Mouse (Mus musculus): ENCODE measurements at regions not wholly inside any gene's neighbourhood (a gene's known extent, or its start where the extent isn't known, plus 50 kb on each side); places are given as distances from the start of the nearest gene placed in this dataset.

- no peak overlapping the region for H3K4me2 ChIP-seq (ENCODE audit: low read depth, low read length)
- H3K9ac ChIP-seq (ENCODE audit: low read depth, low read length), result no peak overlapping the region
- no peak for DNase-seq (ENCODE audit: low spot score)
- H3K4me3 ChIP-seq (ENCODE audit: low read depth, low read length), result no peak overlapping the region
- H3K9me3 ChIP-seq (ENCODE audit: control insufficient read depth, low read length), result no peaks in the 10 kb centered on the region
- ATAC-seq (ENCODE audit: low read depth), result no peak
- H3K4me1 ChIP-seq (ENCODE audit: control insufficient read depth, insufficient read depth, low read length), result no peaks in the 10 kb centered on the region
- H3K36me3 ChIP-seq (ENCODE audit: control insufficient read depth, insufficient read depth, low read length), result no peaks in the 10 kb centered on the region
- no peaks in the 10 kb centered on the region for H3K27me3 ChIP-seq (replicated peaks; ENCODE audit: control insufficient read depth, insufficient read depth, low read length)
- no peak overlapping the region for H3K27ac ChIP-seq (replicated peaks; ENCODE audit: low read depth, low read length)
- WGBS, result 82% methylated on average over 9 of the region's 9 CpGs
Observed at GRCm38 (mm10) chr4:55824047-55824760, 291.9 kb upstream of the Klf4 start.

GRCm38 (mm10) chr4:55823583-55823982 lies 291.3 kb upstream of the Klf4 start:
- Histone ChIP-seq H3K9me3 (ENCODE audit: control insufficient read depth, low read length) (no peaks in the 10 kb centered on the region), H3K27me3 (replicated peaks; ENCODE audit: control insufficient read depth, insufficient read depth, low read length) (no peaks in the 10 kb centered on the region), H3K4me2 (ENCODE audit: low read depth, low read length) (no peak overlapping the region), H3K4me1 (ENCODE audit: control insufficient read depth, insufficient read depth, low read length) (no peaks in the 10 kb centered on the region), H3K27ac (replicated peaks; ENCODE audit: low read depth, low read length) (no peak overlapping the region), H3K36me3 (ENCODE audit: control insufficient read depth, insufficient read depth, low read length) (no peaks in the 10 kb centered on the region), H3K4me3 (ENCODE audit: low read depth, low read length) (no peak overlapping the region), H3K9ac (ENCODE audit: low read depth, low read length) (no peak overlapping the region)
- ATAC-seq (ENCODE audit: low read depth) (no peak), DNase-seq (ENCODE audit: low spot score) (no peak)
- 73% methylated on average over 1 of the region's 1 CpGs for WGBS

- Histone ChIP-seq H3K4me3 (ENCODE audit: low read depth, low read length) (no peak overlapping the region), H3K9ac (ENCODE audit: low read depth, low read length) (no peak overlapping the region), H3K4me2 (ENCODE audit: low read depth, low read length) (no peak overlapping the region), H3K27me3 (replicated peaks; ENCODE audit: control insufficient read depth, insufficient read depth, low read length) (no peaks in the 10 kb centered on the region), H3K27ac (replicated peaks; ENCODE audit: low read depth, low read length) (no peak overlapping the region), H3K4me1 (ENCODE audit: control insufficient read depth, insufficient read depth, low read length) (no peaks in the 10 kb centered on the region), H3K36me3 (ENCODE audit: control insufficient read depth, insufficient read depth, low read length) (no peaks in the 10 kb centered on the region), H3K9me3 (ENCODE audit: control insufficient read depth, low read length) (no peaks in the 10 kb centered on the region)
- no peak for DNase-seq (ENCODE audit: low spot score)
- WGBS, result 78% methylated on average over 4 of the region's 4 CpGs
- no peak for ATAC-seq (ENCODE audit: low read depth)
Observed at GRCm38 (mm10) chr4:55817035-55817818, 285.0 kb upstream of the Klf4 start.

DNA sequence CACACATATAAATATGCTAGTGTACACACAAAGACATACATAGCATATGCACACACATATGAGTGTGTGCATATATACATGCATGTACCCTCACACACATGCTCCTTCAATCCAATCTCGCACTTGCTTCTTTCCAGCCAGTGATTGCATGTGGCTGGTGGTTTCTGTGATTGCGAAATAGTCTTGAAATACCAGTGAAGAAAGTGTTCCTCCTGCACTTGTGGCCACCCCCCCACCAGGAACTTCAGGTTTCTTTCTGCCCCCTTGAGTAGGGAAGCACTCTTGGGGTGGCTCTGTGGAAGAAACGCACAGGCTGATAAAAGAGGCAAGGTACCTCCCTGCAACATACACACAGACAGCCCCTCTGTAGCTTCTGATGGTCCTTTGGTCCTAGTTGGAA lies 283.6 kb upstream of the Klf4 start:
- DNase-seq (ENCODE audit: low spot score), result no peak
- ATAC-seq (ENCODE audit: low read depth), result no peak
- 92% methylated on average over 3 of the region's 3 CpGs for WGBS

GRCm38 (mm10) chr4:55812846-55813245 lies 280.6 kb upstream of the Klf4 start:
- no peaks in the 10 kb centered on the region for H3K4me1 ChIP-seq (ENCODE audit: control insufficient read depth, insufficient read depth, low read length)
- ATAC-seq (ENCODE audit: low read depth) (no peak), DNase-seq (ENCODE audit: low spot score) (no peak)
- WGBS, result 83% methylated on average over 8 of the region's 8 CpGs
- no peak overlapping the region for H3K4me3 ChIP-seq (ENCODE audit: low read depth, low read length)
- no peak overlapping the region for H3K27ac ChIP-seq (replicated peaks; ENCODE audit: low read depth, low read length)
- H3K27me3 ChIP-seq (replicated peaks; ENCODE audit: control insufficient read depth, insufficient read depth, low read length), result no peaks in the 10 kb centered on the region; the same call in 1 of the 2 replicates
- no peak overlapping the region for H3K4me2 ChIP-seq (ENCODE audit: low read depth, low read length)
- H3K36me3 ChIP-seq (ENCODE audit: control insufficient read depth, insufficient read depth, low read length), result no peaks in the 10 kb centered on the region
- no peak overlapping the region for H3K9ac ChIP-seq (ENCODE audit: low read depth, low read length)
- H3K9me3 ChIP-seq (ENCODE audit: control insufficient read depth, low read length), result no peaks in the 10 kb centered on the region

More for the DNA sequence above, 283.6 kb upstream of the Klf4 start:
- Histone ChIP-seq H3K27ac (replicated peaks; ENCODE audit: low read depth, low read length) (no peak overlapping the region), H3K4me2 (ENCODE audit: low read depth, low read length) (no peak overlapping the region), H3K27me3 (replicated peaks; ENCODE audit: control insufficient read depth, insufficient read depth, low read length) (no peaks in the 10 kb centered on the region; the same call in 1 of the 2 replicates), H3K36me3 (ENCODE audit: control insufficient read depth, insufficient read depth, low read length) (no peaks in the 10 kb centered on the region), H3K4me1 (ENCODE audit: control insufficient read depth, insufficient read depth, low read length) (no peaks in the 10 kb centered on the region), H3K9ac (ENCODE audit: low read depth, low read length) (no peak overlapping the region), H3K9me3 (ENCODE audit: control insufficient read depth, low read length) (no peaks in the 10 kb centered on the region), H3K4me3 (ENCODE audit: low read depth, low read length) (no peak overlapping the region)

DNA sequence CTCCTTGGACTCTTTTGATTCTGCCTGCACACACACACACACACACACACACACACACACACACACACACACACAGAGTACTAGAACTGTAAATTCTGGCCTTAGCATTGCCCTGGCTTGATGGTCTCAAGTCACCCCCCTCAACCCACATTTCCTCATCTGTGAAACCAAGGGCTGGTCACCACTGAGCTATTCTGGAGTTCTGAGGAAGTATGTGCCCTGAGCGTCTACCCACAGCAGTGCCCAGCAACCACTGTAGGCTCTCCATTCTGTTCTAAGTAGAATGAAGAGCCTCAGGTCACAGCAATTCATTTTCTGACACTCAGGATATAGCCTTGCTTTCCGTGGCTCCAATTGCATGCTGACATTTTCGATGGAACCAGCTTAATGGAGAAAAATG lies 279.4 kb upstream of the Klf4 start:
- Histone ChIP-seq H3K27ac (replicated peaks; ENCODE audit: low read depth, low read length) (no peak overlapping the region), H3K4me3 (ENCODE audit: low read depth, low read length) (no peak overlapping the region), H3K36me3 (ENCODE audit: control insufficient read depth, insufficient read depth, low read length) (no peaks in the 10 kb centered on the region), H3K4me2 (ENCODE audit: low read depth, low read length) (no peak overlapping the region), H3K9me3 (ENCODE audit: control insufficient read depth, low read length) (no peaks in the 10 kb centered on the region), H3K27me3 (replicated peaks; ENCODE audit: control insufficient read depth, insufficient read depth, low read length) (no peaks in the 10 kb centered on the region; the same call in 1 of the 2 replicates), H3K9ac (ENCODE audit: low read depth, low read length) (no peak overlapping the region), H3K4me1 (ENCODE audit: control insufficient read depth, insufficient read depth, low read length) (no peaks in the 10 kb centered on the region)
- ATAC-seq (ENCODE audit: low read depth), result no peak
- no peak for DNase-seq (ENCODE audit: low spot score)
- WGBS, result 71% methylated on average over 3 of the region's 3 CpGs

DNA sequence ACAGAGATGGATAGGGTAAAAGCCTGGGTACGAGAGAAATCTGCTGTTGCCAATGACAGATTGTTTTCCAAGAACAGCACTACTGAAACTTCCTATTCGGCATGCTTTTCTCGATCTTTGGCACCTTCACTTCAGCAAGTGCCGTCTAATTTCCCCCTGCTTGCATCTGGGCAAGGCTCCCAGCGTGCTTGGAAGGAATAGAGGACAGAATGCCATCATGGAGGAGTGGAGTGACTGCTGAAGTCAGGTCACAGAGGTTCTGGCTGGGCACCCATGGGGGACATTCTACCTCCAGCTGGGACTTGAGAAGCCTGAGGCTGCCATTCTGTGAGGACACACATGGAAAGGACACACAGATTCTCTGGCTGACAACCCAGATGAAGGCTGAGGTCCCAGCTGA lies 276.2 kb upstream of the Klf4 start:
- no peak for DNase-seq (ENCODE audit: low spot score)
- no peaks in the 10 kb centered on the region for H3K4me1 ChIP-seq (ENCODE audit: control insufficient read depth, insufficient read depth, low read length)
- H3K4me2 ChIP-seq (ENCODE audit: low read depth, low read length), result no peak overlapping the region
- no peaks in the 10 kb centered on the region for H3K36me3 ChIP-seq (ENCODE audit: control insufficient read depth, insufficient read depth, low read length)
- no peak overlapping the region for H3K9ac ChIP-seq (ENCODE audit: low read depth, low read length)
- ATAC-seq (ENCODE audit: low read depth), result no peak
- no peak overlapping the region for H3K27ac ChIP-seq (replicated peaks; ENCODE audit: low read depth, low read length)
- no peak overlapping the region for H3K4me3 ChIP-seq (ENCODE audit: low read depth, low read length)
- no peaks in the 10 kb centered on the region for H3K9me3 ChIP-seq (ENCODE audit: control insufficient read depth, low read length)
- no peaks in the 10 kb centered on the region; the same call in 1 of the 2 replicates for H3K27me3 ChIP-seq (replicated peaks; ENCODE audit: control insufficient read depth, insufficient read depth, low read length)
- 84% methylated on average over 5 of the region's 5 CpGs for WGBS

GRCm38 (mm10) chr4:55806799-55807198 lies 274.5 kb upstream of the Klf4 start:
- Histone ChIP-seq H3K36me3 (ENCODE audit: control insufficient read depth, insufficient read depth, low read length) (no peaks in the 10 kb centered on the region), H3K27ac (replicated peaks; ENCODE audit: low read depth, low read length) (no peak overlapping the region), H3K27me3 (replicated peaks; ENCODE audit: control insufficient read depth, insufficient read depth, low read length) (no peaks in the 10 kb centered on the region; the same call in 1 of the 2 replicates), H3K4me3 (ENCODE audit: low read depth, low read length) (no peak overlapping the region), H3K9me3 (ENCODE audit: control insufficient read depth, low read length) (no peaks in the 10 kb centered on the region), H3K4me1 (ENCODE audit: control insufficient read depth, insufficient read depth, low read length) (0 out of 2 replicates have a peak, but pooled peaks cover 7% of the 10 kb centered on the region), H3K9ac (ENCODE audit: low read depth, low read length) (no peak overlapping the region), H3K4me2 (ENCODE audit: low read depth, low read length) (no peak overlapping the region)
- 75% methylated on average over 3 of the region's 3 CpGs for WGBS
- DNase-seq (ENCODE audit: low spot score) (no peak), ATAC-seq (ENCODE audit: low read depth) (no peak)
